Mouse (Mus musculus) E14TG2a.4 (cell line): Measurements from ENCODE around the gene Treh.
A peak's percentile ranks its signal among the peaks of the same experiment; 100 is the strongest.

Experiments used
- H3K27me3 ChIP-seq: 2 replicates; pipeline ENCODE4 v1.6.1; 2014; ENCODE audit warnings: low read length, control low read depth; ENCODE audit not compliant: insufficient read depth
- H3K36me3 ChIP-seq: 2 replicates; pipeline ENCODE4 v1.6.1; 2014; ENCODE audit warnings: low read length, control low read depth; ENCODE audit not compliant: insufficient read depth
- H3K4me1 ChIP-seq: replicated peaks from 2 replicates; pipeline ENCODE4 v1.6.1; 2014; ENCODE audit warnings: low read depth, low read length, control low read depth
- H3K4me3 ChIP-seq: replicated peaks from 2 replicates; pipeline ENCODE4 v1.5.1; 2014; ENCODE audit warnings: mild to moderate bottlenecking, low read length
- H3K9me3 ChIP-seq: 2 replicates; pipeline ENCODE4 v1.6.1; 2014; ENCODE audit warnings: low read length, control low read depth
- CTCF ChIP-seq: conservative IDR thresholded peaks from 2 replicates; pipeline ENCODE4 v1.5.1; 2014; ENCODE audit warnings: low read length
- NANOG ChIP-seq: IDR thresholded peaks from 2 replicates; pipeline ENCODE4 v1.6.1; 2014; ENCODE audit warnings: borderline replicate concordance, low read length, mixed read lengths
- POU5F1 ChIP-seq: IDR thresholded peaks from 2 replicates; pipeline ENCODE4 v1.6.1; 2014; ENCODE audit warnings: low read length, borderline replicate concordance

Gene Treh

GRCm38 (mm10) chr9:44644186-44644585 lies 28.8 kb upstream of the Treh start:
- peaks cover 5% of the 10 kb centered on the region; the same call in 1 of the 2 replicates for H3K36me3 ChIP-seq
- H3K27me3 ChIP-seq, result no peaks in the 10 kb centered on the region
- no peak overlapping the region for H3K4me3 ChIP-seq
- H3K9me3 ChIP-seq, result 0 out of 2 replicates have a peak, but pooled peaks cover 4% of the 10 kb centered on the region
- peaks cover 19% of the 10 kb centered on the region for H3K4me1 ChIP-seq
- TF ChIP-seq NANOG, result no peak
- TF ChIP-seq CTCF, result no peak
- no peak for TF ChIP-seq POU5F1

- no peak overlapping the region for H3K4me3 ChIP-seq
- TF ChIP-seq CTCF (no peak), POU5F1 (no peak), NANOG (no peak)
- no peaks in the 10 kb centered on the region for H3K27me3 ChIP-seq
These were observed 27.6 kb upstream of the Treh start for GRCm38 (mm10) chr9:44645481-44645880.

GRCm38 (mm10) chr9:44645924-44646323 lies 27.1 kb upstream of the Treh start:
- H3K4me3 ChIP-seq, result peak overlapping the region; percentile 41
- peaks cover 16% of the 10 kb centered on the region for H3K4me1 ChIP-seq
- no peaks in the 10 kb centered on the region for H3K27me3 ChIP-seq
- no peaks in the 10 kb centered on the region for H3K36me3 ChIP-seq
- no peak for TF ChIP-seq NANOG
- no peak for TF ChIP-seq CTCF
- no peak for TF ChIP-seq POU5F1
- H3K9me3 ChIP-seq, result 0 out of 2 replicates have a peak, but pooled peaks cover 4% of the 10 kb centered on the region

More at GRCm38 (mm10) chr9:44645481-44645880, 27.6 kb upstream of the Treh start:
- Histone ChIP-seq H3K9me3 (0 out of 2 replicates have a peak, but pooled peaks cover 4% of the 10 kb centered on the region), H3K36me3 (peaks cover 3% of the 10 kb centered on the region; the same call in 1 of the 2 replicates), H3K4me1 (peaks cover 19% of the 10 kb centered on the region)

- peaks cover 16% of the 10 kb centered on the region for H3K4me1 ChIP-seq
- no peaks in the 10 kb centered on the region for H3K27me3 ChIP-seq
- 0 out of 2 replicates have a peak, but pooled peaks cover 4% of the 10 kb centered on the region for H3K9me3 ChIP-seq
- TF ChIP-seq NANOG (no peak), POU5F1 (no peak), CTCF (no peak)
- no peaks in the 10 kb centered on the region for H3K36me3 ChIP-seq
- H3K4me3 ChIP-seq, result peak overlapping the region; percentile 41
These were observed 26.7 kb upstream of the Treh start for GRCm38 (mm10) chr9:44646366-44646765.

- Histone ChIP-seq H3K4me1 (peaks cover 16% of the 10 kb centered on the region), H3K4me3 (no peak overlapping the region), H3K9me3 (0 out of 2 replicates have a peak, but pooled peaks cover 4% of the 10 kb centered on the region), H3K27me3 (no peaks in the 10 kb centered on the region), H3K36me3 (no peaks in the 10 kb centered on the region)
- TF ChIP-seq NANOG (no peak), CTCF (no peak), POU5F1 (no peak)
These were observed 26.0 kb upstream of the Treh start for GRCm38 (mm10) chr9:44647026-44647425.

- H3K27me3 ChIP-seq, result no peaks in the 10 kb centered on the region
- no peak overlapping the region for H3K4me3 ChIP-seq
- no peaks in the 10 kb centered on the region for H3K36me3 ChIP-seq
- no peaks in the 10 kb centered on the region for H3K9me3 ChIP-seq
- H3K4me1 ChIP-seq, result peaks cover 16% of the 10 kb centered on the region
- TF ChIP-seq NANOG, result no peak
- no peak for TF ChIP-seq POU5F1
- no peak for TF ChIP-seq CTCF
These were observed 25.4 kb upstream of the Treh start for GRCm38 (mm10) chr9:44647656-44648055.

GRCm38 (mm10) chr9:44648881-44649281 lies 24.2 kb upstream of the Treh start:
- Histone ChIP-seq H3K9me3 (no peaks in the 10 kb centered on the region), H3K4me3 (no peak overlapping the region), H3K27me3 (no peaks in the 10 kb centered on the region), H3K36me3 (no peaks in the 10 kb centered on the region), H3K4me1 (peaks cover 16% of the 10 kb centered on the region)
- no peak for TF ChIP-seq NANOG
- TF ChIP-seq POU5F1, result no peak
- no peak for TF ChIP-seq CTCF

GRCm38 (mm10) chr9:44652027-44652426 lies 21.0 kb upstream of the Treh start:
- no peaks in the 10 kb centered on the region for H3K27me3 ChIP-seq
- peaks cover 7% of the 10 kb centered on the region; the same call in 1 of the 2 replicates for H3K4me1 ChIP-seq
- TF ChIP-seq NANOG, result no peak
- TF ChIP-seq CTCF, result peak; percentile 53
- TF ChIP-seq POU5F1, result no peak
- H3K9me3 ChIP-seq, result no peaks in the 10 kb centered on the region
- H3K36me3 ChIP-seq, result no peaks in the 10 kb centered on the region
- no peak overlapping the region for H3K4me3 ChIP-seq

GRCm38 (mm10) chr9:44653896-44654295 lies 19.1 kb upstream of the Treh start:
- H3K4me3 ChIP-seq, result no peak overlapping the region
- peaks cover 5% of the 10 kb centered on the region; the same call in 1 of the 2 replicates for H3K4me1 ChIP-seq
- H3K36me3 ChIP-seq, result no peaks in the 10 kb centered on the region
- H3K9me3 ChIP-seq, result no peaks in the 10 kb centered on the region
- TF ChIP-seq POU5F1 (no peak), NANOG (no peak), CTCF (no peak)
- no peaks in the 10 kb centered on the region for H3K27me3 ChIP-seq
